Mouse (Mus musculus): Measurements from ENCODE around the gene Il12rb1. TPM values are rescaled to one million over a fixed set of nuclear protein-coding genes. Genes with fewer than 3 reads are reported as not detected.

The Il12rb1 gene
- polyA plus RNA-seq, 1 experiment: 0.20 TPM

- TF ChIP-seq POLR2A (IDR thresholded peaks at IDR 0.05; ENCODE audit: borderline replicate concordance, low read depth, low read length) (no peak), CTCF (IDR thresholded peaks at IDR 0.05; ENCODE audit: low read depth, low read length) (no peak)
- peak overlapping the region; percentile 47 for H3K4me3 ChIP-seq (ENCODE audit: insufficient read depth, low read length)
- H3K4me1 ChIP-seq (ENCODE audit: control insufficient read depth, insufficient read depth, low read length): peaks cover 12% of the 10 kb centered on the region
- no peak overlapping the region for H3K27ac ChIP-seq (ENCODE audit: insufficient read depth, low read depth, low read length)
These were observed 57.8 kb downstream of the Il12rb1 start for GRCm38 (mm10) chr8:70866001-70866520.

GRCm38 (mm10) chr8:70866566-70866965, 58.3 kb downstream of the Il12rb1 start:
- Histone ChIP-seq H3K4me1 (ENCODE audit: control insufficient read depth, insufficient read depth, low read length) (peaks cover 12% of the 10 kb centered on the region), H3K27ac (ENCODE audit: insufficient read depth, low read depth, low read length) (no peak overlapping the region), H3K4me3 (ENCODE audit: insufficient read depth, low read length) (no peak overlapping the region)
- no peak for TF ChIP-seq POLR2A (IDR thresholded peaks at IDR 0.05; ENCODE audit: borderline replicate concordance, low read depth, low read length)
- TF ChIP-seq CTCF (IDR thresholded peaks at IDR 0.05; ENCODE audit: low read depth, low read length): no peak

GRCm38 (mm10) chr8:70868559-70869198, 60.4 kb downstream of the Il12rb1 start:
- Histone ChIP-seq H3K4me3 (ENCODE audit: insufficient read depth, low read length) (peak overlapping the region; percentile 46), H3K27ac (ENCODE audit: insufficient read depth, low read depth, low read length) (no peak overlapping the region), H3K4me1 (ENCODE audit: control insufficient read depth, insufficient read depth, low read length) (peaks cover 10% of the 10 kb centered on the region)
- TF ChIP-seq CTCF (IDR thresholded peaks at IDR 0.05; ENCODE audit: low read depth, low read length) (no peak), POLR2A (IDR thresholded peaks at IDR 0.05; ENCODE audit: borderline replicate concordance, low read depth, low read length) (no peak)

GRCm38 (mm10) chr8:70869199-70869571, 60.9 kb downstream of the Il12rb1 start:
- Histone ChIP-seq H3K27ac (ENCODE audit: insufficient read depth, low read depth, low read length) (no peak overlapping the region), H3K4me3 (ENCODE audit: insufficient read depth, low read length) (no peak overlapping the region), H3K4me1 (ENCODE audit: control insufficient read depth, insufficient read depth, low read length) (peaks cover 10% of the 10 kb centered on the region)
- TF ChIP-seq CTCF (IDR thresholded peaks at IDR 0.05; ENCODE audit: low read depth, low read length) (no peak), POLR2A (IDR thresholded peaks at IDR 0.05; ENCODE audit: borderline replicate concordance, low read depth, low read length) (no peak)

- Histone ChIP-seq H3K4me3 (ENCODE audit: insufficient read depth, low read length) (no peak overlapping the region), H3K4me1 (ENCODE audit: control insufficient read depth, insufficient read depth, low read length) (peaks cover 8% of the 10 kb centered on the region), H3K27ac (ENCODE audit: insufficient read depth, low read depth, low read length) (no peak overlapping the region)
- TF ChIP-seq POLR2A (IDR thresholded peaks at IDR 0.05; ENCODE audit: borderline replicate concordance, low read depth, low read length) (no peak), CTCF (IDR thresholded peaks at IDR 0.05; ENCODE audit: low read depth, low read length) (peak; percentile 60)
These were observed 61.4 kb downstream of the Il12rb1 start for GRCm38 (mm10) chr8:70869601-70870041.

Other genes starting within 250 kb of the Il12rb1 start
- gene Isyna1, start 214.1 kb upstream of the Il12rb1 start, polyA plus RNA-seq (2012; ENCODE audit: insufficient read depth, insufficient read length, missing spikeins): 36.0 and 41.4 TPM in 2 replicates
- gene Ssbp4, start 199.6 kb upstream of the Il12rb1 start, polyA plus RNA-seq (2012; ENCODE audit: insufficient read depth, insufficient read length, missing spikeins): 106 and 123 TPM in 2 replicates
- gene Lrrc25, start 192.3 kb upstream of the Il12rb1 start, polyA plus RNA-seq (2012; ENCODE audit: insufficient read depth, insufficient read length, missing spikeins): 185 and 197 TPM in 2 replicates
- gene Gdf15, start 176.0 kb upstream of the Il12rb1 start, polyA plus RNA-seq (2012; ENCODE audit: insufficient read depth, insufficient read length, missing spikeins): 3.3 and 4.9 TPM in 2 replicates
- 33.0 and 35.2 TPM in 2 replicates for gene Pgpep1, start 148.1 kb upstream of the Il12rb1 start, polyA plus RNA-seq (2012; ENCODE audit: insufficient read depth, insufficient read length, missing spikeins)
- gene Lsm4, start 135.2 kb upstream of the Il12rb1 start, polyA plus RNA-seq (2012; ENCODE audit: insufficient read depth, insufficient read length, missing spikeins): 62.3 and 65.9 TPM in 2 replicates
- 102 and 111 TPM in 2 replicates for gene Jund, start 109.5 kb upstream of the Il12rb1 start, polyA plus RNA-seq (2012; ENCODE audit: insufficient read depth, insufficient read length, missing spikeins)
- gene Iqcn, start 105.0 kb upstream of the Il12rb1 start, polyA plus RNA-seq (2012; ENCODE audit: insufficient read depth, insufficient read length, missing spikeins): not detected in 2 replicates
- not detected in 2 replicates for gene Gm3336, start 89.9 kb upstream of the Il12rb1 start, polyA plus RNA-seq (2012; ENCODE audit: insufficient read depth, insufficient read length, missing spikeins)
- gene Pde4c, start 84.7 kb upstream of the Il12rb1 start, polyA plus RNA-seq (2012; ENCODE audit: insufficient read depth, insufficient read length, missing spikeins): not detected in 2 replicates
- gene Rab3a, start 53.8 kb upstream of the Il12rb1 start, polyA plus RNA-seq (2012; ENCODE audit: insufficient read depth, insufficient read length, missing spikeins): 7.9 and 9.4 TPM in 2 replicates
- 32.4 and 33.7 TPM in 2 replicates for gene Mpv17l2, start 47.5 kb upstream of the Il12rb1 start, polyA plus RNA-seq (2012; ENCODE audit: insufficient read depth, insufficient read length, missing spikeins)
- gene Pik3r2, start 31.7 kb upstream of the Il12rb1 start, polyA plus RNA-seq (2012; ENCODE audit: insufficient read depth, insufficient read length, missing spikeins): 26.9 and 27.5 TPM in 2 replicates
- gene Mast3, start 3.4 kb upstream of the Il12rb1 start, polyA plus RNA-seq (2012; ENCODE audit: insufficient read depth, insufficient read length, missing spikeins): 57.7 and 59.6 TPM in 2 replicates
- 27.8 and 29.7 TPM in 2 replicates for gene Arrdc2, start 31.3 kb downstream of the Il12rb1 start, polyA plus RNA-seq (2012; ENCODE audit: insufficient read depth, insufficient read length, missing spikeins)
- 0.99 and 1.8 TPM in 2 replicates for gene Kcnn1, start 54.8 kb downstream of the Il12rb1 start, polyA plus RNA-seq (2012; ENCODE audit: insufficient read depth, insufficient read length, missing spikeins)
- 35.6 and 39.9 TPM in 2 replicates for gene Ccdc124, start 65.5 kb downstream of the Il12rb1 start, polyA plus RNA-seq (2012; ENCODE audit: insufficient read depth, insufficient read length, missing spikeins)
- not detected in 2 replicates for gene Slc5a5, start 84.3 kb downstream of the Il12rb1 start, polyA plus RNA-seq (2012; ENCODE audit: insufficient read depth, insufficient read length, missing spikeins)
- 1,719 and 1,824 TPM in 2 replicates for gene Rpl18a, start 89.0 kb downstream of the Il12rb1 start, polyA plus RNA-seq (2012; ENCODE audit: insufficient read depth, insufficient read length, missing spikeins)
- gene Map1s, start 97.5 kb downstream of the Il12rb1 start, polyA plus RNA-seq (2012; ENCODE audit: insufficient read depth, insufficient read length, missing spikeins): 37.3 and 44.2 TPM in 2 replicates